Comparison of ENCODE assay signal across 18 mouse cellular contexts in the genomic region with DNA sequence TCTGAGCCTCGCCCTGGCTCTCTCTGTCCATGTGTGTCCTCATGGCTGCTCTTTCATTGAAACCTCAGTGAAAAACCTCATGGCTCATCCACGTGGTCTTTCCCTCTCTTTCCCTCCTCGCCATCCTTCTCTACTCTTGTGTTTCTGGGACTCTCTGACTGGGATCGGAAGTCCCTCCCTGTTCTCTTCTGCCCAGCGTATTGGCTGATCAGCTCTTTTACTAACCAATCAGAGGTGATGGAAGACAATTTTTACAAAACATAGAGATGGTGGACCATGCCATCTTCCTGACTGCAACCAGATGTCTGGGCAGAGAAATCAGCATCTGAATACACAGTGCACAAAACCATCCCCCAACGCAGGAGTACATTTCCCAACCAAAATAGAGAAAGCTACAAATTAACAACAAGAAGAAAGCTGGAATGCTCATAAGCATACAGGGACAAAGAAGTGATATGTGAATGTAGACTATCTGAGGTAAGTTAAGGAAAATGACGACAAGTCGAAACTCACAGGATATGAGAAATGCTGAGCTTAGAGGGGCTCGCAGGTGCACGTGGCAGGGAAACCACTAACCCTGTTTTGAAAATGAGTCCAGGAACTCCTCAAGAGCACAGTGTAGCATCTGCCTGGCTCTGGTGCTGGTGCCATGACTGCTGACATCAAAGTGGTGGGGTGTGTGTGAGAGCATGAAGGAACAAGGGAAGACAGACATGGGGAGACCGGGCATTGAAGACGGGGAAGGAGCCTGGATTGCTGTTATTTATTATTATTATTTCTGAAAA.
"Had no signal": no experiment of that assay in that cellular context is flagged by ENCODE, and none has a peak within 500 bp of the region (broad histone marks: within the 10 kb centered on the region; RNA-seq: fewer than 3 reads in every experiment).

No protein-coding gene starts in this region.

- H3K4me1 ChIP-seq: limb, embryonic 12.5 days; limb, embryonic 15.5 days; midbrain, embryonic 13.5 days; neural tube, embryonic 12.5 days; neural tube, embryonic 15.5 days had no signal

- DNase-seq: kidney, adult 2 months; kidney, postnatal 36 days; layer of hippocampus, postnatal 36 days; left cerebral cortex, postnatal 4 days; liver, postnatal 0 days; lung, embryonic 14.5 days; retina, postnatal 1 day; right cerebral cortex, postnatal 25 days; spleen, adult 18-20 months had no signal

- H3K27me3 ChIP-seq: limb, embryonic 12.5 days; limb, embryonic 15.5 days; midbrain, embryonic 13.5 days; neural tube, embryonic 12.5 days; neural tube, embryonic 15.5 days had no signal

- H3K36me3 ChIP-seq: limb, embryonic 12.5 days; limb, embryonic 15.5 days; midbrain, embryonic 13.5 days; neural tube, embryonic 12.5 days; neural tube, embryonic 15.5 days had no signal

- H3K4me3 ChIP-seq: left cerebral cortex, adult 2 months; limb, embryonic 12.5 days; limb, embryonic 15.5 days; midbrain, embryonic 13.5 days; neural tube, embryonic 12.5 days; neural tube, embryonic 15.5 days had no signal

- H3K27ac ChIP-seq: kidney, postnatal 0 days; left cerebral cortex, adult 2 months; limb, embryonic 12.5 days; limb, embryonic 15.5 days; liver, embryonic 14.5 days; macrophage; midbrain, embryonic 13.5 days; neural tube, embryonic 12.5 days; neural tube, embryonic 15.5 days had no signal
